Mouse (Mus musculus): ENCODE data around the gene Cacna2d1. TPM values are rescaled to one million over a fixed set of nuclear protein-coding genes. Genes with fewer than 3 reads are reported as not detected.

The Cacna2d1 gene
- polyA plus RNA-seq, 1 experiment from 2014 or later: 15.2 TPM

DNA sequence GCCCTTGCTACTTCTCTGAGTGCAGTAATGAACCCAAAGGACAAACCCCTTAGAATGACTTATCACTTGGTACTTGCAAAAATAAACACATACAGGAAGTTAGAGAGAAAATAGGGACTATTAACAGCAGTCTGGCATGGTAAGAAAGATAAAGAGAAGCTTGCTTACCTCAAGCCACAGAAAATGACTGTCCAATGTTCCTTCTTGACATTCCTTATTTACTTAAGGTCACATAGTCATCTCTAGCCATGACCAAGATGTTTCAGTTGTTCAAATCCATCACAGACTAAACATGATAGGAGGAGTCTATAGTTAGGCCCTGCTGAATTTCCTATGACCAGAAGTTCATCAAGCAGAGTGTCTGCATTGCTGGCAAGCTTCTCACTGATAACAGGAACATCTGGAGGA, 381.5 kb downstream of the Cacna2d1 start:
- Histone ChIP-seq H3K27me3 (replicated peaks) (no peaks in the 10 kb centered on the region), H3K4me2 (no peak overlapping the region), H3K4me3 (replicated peaks) (no peak overlapping the region), H3K36me3 (no peaks in the 10 kb centered on the region), H3K9me3 (no peaks in the 10 kb centered on the region), H3K4me1 (no peaks in the 10 kb centered on the region), H3K9ac (no peak overlapping the region), H3K27ac (no peak overlapping the region)
- ATAC-seq (ENCODE audit: insufficient read depth, low FRiP score, low read depth): no peak

DNA sequence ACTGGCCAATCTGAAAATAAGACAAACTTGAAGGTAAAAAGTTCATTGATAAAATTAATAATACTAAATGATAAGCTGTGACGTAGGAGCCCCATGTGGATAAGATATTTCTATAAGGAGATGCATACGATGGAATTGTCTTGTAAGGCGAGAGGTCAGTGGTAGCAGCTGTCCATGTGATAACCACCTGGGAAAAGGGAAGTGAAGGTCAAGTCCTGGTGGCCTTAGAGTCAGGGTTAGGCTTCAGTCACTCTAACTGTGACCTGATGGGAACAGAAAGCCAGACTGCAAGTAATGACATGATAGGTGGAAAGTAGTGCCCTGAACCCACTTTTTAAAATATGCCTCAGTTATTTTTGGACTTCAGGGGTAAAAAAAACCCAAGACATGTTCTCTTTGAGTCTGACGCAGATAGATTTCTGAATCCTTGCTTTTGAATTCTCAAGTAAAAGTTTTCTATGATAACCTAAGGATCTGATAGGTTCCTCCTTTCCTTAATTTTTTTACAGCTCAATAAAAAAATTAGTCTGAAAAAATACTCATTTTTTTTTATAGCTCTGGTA, 383.3 kb downstream of the Cacna2d1 start:
- Histone ChIP-seq H3K27ac (no peak overlapping the region), H3K4me2 (no peak overlapping the region), H3K4me1 (no peaks in the 10 kb centered on the region), H3K27me3 (replicated peaks) (no peaks in the 10 kb centered on the region), H3K36me3 (no peaks in the 10 kb centered on the region), H3K9me3 (no peaks in the 10 kb centered on the region), H3K4me3 (replicated peaks) (no peak overlapping the region), H3K9ac (no peak overlapping the region)
- ATAC-seq (ENCODE audit: insufficient read depth, low FRiP score, low read depth): no peak
- WGBS: 76% methylated on average over 4 of the region's 4 CpGs

DNA sequence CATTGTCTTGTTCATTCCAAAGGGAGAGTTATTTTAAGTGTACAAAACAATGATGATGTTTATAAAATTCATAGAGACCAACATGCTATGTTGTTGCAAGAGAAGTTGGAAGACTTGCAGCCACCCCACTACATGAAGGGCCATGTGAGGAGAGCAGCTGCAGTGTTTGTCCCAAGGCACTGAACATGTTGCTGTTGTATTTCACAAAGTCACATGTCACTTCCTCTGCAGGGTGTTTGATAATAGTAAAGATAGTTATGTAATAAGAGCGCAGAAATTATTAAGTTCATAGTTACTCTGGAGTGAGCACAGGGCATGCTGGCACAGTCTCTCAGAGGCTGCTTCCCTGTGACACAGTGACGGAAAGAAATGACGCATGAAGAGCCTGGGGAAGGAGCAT, 392.1 kb downstream of the Cacna2d1 start:
- H3K9me3 ChIP-seq: no peaks in the 10 kb centered on the region
- H3K4me2 ChIP-seq: no peak overlapping the region
- ATAC-seq (ENCODE audit: insufficient read depth, low FRiP score, low read depth): no peak
- no peak overlapping the region for H3K9ac ChIP-seq
- no peaks in the 10 kb centered on the region for H3K27me3 ChIP-seq (replicated peaks)
- no peaks in the 10 kb centered on the region for H3K4me1 ChIP-seq
- H3K4me3 ChIP-seq (replicated peaks): no peak overlapping the region
- WGBS: 89% methylated on average over 3 of the region's 3 CpGs
- H3K27ac ChIP-seq: no peak overlapping the region
- H3K36me3 ChIP-seq: no peaks in the 10 kb centered on the region

DNA sequence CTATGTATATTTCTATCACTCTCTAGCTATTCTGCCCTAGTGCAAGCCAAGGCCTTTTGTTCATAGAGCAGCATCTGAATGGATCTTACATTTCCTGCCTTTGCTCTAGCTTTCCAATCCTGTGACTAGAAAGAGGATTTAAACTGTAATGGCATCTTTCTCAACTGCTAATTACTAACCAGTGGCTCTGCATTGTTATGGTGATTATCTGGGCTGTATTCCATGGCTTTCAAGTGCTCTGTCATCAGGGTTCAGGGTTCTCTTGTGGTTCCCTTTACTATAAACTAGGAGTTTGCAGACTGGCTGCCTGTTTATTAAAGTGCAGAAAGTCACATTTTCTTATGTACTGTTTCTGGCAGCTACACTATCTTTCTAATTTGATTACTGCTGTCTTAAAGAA, 410.9 kb downstream of the Cacna2d1 start:
- Histone ChIP-seq H3K27me3 (replicated peaks) (no peaks in the 10 kb centered on the region), H3K4me1 (no peaks in the 10 kb centered on the region), H3K9ac (no peak overlapping the region), H3K4me2 (no peak overlapping the region), H3K27ac (no peak overlapping the region), H3K4me3 (replicated peaks) (no peak overlapping the region), H3K36me3 (no peaks in the 10 kb centered on the region), H3K9me3 (no peaks in the 10 kb centered on the region)
- ATAC-seq (ENCODE audit: insufficient read depth, low FRiP score, low read depth): no peak

DNA sequence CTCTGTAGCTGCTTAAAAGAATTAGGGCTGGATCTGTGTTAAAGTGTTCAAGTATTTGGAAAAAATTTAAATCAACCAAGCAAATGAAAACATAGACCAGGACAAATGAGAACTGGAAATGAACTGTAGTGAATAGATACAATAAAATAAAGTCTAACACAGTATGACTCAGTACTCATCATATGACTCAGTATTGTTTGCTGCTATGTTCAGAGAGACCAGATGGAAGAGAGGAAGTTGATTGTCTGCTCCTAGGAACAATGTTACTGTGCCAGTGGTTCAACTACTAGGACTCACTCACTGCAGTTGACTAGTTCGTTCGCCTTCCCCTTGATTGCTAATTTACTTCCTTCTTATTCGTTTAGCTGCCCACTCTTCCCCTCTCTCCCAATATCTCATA, 421.3 kb downstream of the Cacna2d1 start:
- H3K4me3 ChIP-seq (replicated peaks): no peak overlapping the region
- no peaks in the 10 kb centered on the region for H3K27me3 ChIP-seq (replicated peaks)
- no peak for ATAC-seq (ENCODE audit: insufficient read depth, low FRiP score, low read depth)
- H3K9ac ChIP-seq: no peak overlapping the region
- 84% methylated on average over 3 of the region's 3 CpGs for WGBS
- no peak overlapping the region for H3K27ac ChIP-seq
- H3K9me3 ChIP-seq: no peaks in the 10 kb centered on the region
- no peak overlapping the region for H3K4me2 ChIP-seq
- H3K36me3 ChIP-seq: no peaks in the 10 kb centered on the region
- no peaks in the 10 kb centered on the region for H3K4me1 ChIP-seq

DNA sequence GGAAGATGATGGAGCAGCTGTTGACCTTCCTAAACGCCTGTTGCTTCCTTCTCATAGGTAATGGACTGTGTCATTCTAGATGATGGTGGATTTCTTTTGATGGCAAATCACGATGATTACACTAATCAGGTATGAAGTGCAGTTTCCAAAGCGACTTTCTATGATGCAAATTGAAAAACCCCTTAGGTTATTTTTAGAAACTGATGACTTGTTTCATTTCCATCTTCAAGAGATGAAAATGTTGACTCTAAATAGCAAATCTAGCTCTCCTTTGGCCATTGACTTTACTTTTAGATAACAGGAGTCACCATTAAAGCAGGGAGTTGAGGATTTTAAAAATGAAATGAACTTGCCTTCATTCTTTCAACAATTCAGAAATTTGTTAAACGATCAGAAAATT, 423.2 kb downstream of the Cacna2d1 start:
- Histone ChIP-seq H3K27me3 (replicated peaks) (no peaks in the 10 kb centered on the region), H3K27ac (no peak overlapping the region), H3K4me2 (no peak overlapping the region), H3K9me3 (no peaks in the 10 kb centered on the region), H3K4me1 (no peaks in the 10 kb centered on the region), H3K9ac (no peak overlapping the region), H3K4me3 (replicated peaks) (no peak overlapping the region), H3K36me3 (no peaks in the 10 kb centered on the region)
- ATAC-seq (ENCODE audit: insufficient read depth, low FRiP score, low read depth): no peak
- WGBS: 83% methylated on average over 4 of the region's 4 CpGs

DNA sequence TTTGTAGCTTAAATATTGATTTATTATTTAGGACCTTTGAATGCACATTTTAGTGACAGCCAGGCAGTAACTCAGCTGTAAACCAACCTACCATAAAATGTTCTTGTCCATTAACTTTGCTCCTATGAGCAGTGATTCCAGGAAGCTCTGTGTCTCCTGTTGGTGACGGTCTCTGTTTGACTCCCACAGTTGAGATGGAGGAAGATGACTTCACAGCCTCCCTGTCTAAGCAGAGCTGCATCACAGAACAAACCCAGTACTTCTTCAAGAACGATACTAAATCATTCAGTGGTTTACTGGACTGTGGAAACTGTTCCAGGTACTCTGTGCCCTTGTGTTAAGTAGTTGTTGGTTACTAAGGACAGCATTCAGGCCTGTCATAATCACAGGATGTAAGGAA, 427.6 kb downstream of the Cacna2d1 start:
- Histone ChIP-seq H3K27me3 (replicated peaks) (no peaks in the 10 kb centered on the region), H3K9me3 (no peaks in the 10 kb centered on the region), H3K36me3 (no peaks in the 10 kb centered on the region), H3K4me2 (no peak overlapping the region), H3K4me1 (no peaks in the 10 kb centered on the region), H3K27ac (no peak overlapping the region), H3K9ac (no peak overlapping the region), H3K4me3 (replicated peaks) (no peak overlapping the region)
- WGBS: 84% methylated on average over 2 of the region's 2 CpGs
- no peak for ATAC-seq (ENCODE audit: insufficient read depth, low FRiP score, low read depth)

DNA sequence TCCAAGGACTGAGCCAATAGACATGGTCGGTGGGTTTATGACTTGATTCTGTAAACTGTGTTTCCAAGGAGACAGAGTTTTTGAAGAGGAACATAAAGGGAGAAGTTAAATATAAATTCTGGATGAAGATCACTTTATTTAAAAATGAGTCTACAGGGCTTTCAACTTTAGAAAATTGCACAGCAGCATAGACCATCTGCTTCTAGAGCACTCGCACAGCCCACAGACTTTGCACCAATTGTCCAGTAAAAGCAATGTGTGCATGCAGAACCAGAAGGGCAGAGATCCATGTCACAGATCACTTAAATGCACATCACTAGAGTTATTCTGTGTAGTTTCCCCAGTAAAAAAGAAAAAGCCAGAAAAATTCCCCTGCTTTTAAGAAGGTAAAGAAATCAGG, 428.7 kb downstream of the Cacna2d1 start:
- ATAC-seq (ENCODE audit: insufficient read depth, low FRiP score, low read depth): no peak
- no peaks in the 10 kb centered on the region for H3K9me3 ChIP-seq
- H3K27me3 ChIP-seq (replicated peaks): no peaks in the 10 kb centered on the region
- no peak overlapping the region for H3K4me3 ChIP-seq (replicated peaks)
- no peak overlapping the region for H3K4me2 ChIP-seq
- no peaks in the 10 kb centered on the region for H3K4me1 ChIP-seq
- WGBS: 78% methylated on average over 2 of the region's 2 CpGs
- H3K9ac ChIP-seq: no peak overlapping the region
- H3K36me3 ChIP-seq: no peaks in the 10 kb centered on the region
- H3K27ac ChIP-seq: no peak overlapping the region

DNA sequence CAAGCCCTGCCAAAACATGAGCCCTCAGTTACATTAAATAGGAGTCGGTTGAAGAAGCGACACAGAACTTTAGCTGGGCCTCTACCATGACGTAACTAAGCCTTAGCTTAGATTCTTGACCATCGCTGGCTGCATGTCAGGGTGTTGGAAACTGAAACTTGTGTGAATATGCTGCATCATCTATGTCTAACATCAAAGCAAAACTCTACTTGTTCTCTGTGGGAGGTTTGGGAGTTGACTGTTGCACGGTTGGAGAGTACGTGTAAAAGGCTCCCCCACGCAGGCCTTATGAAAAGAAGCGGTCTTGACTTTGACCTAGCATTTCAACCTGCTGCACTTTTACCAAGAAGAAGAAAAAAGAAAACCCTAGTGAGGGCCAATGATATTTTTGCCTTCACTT, 436.2 kb downstream of the Cacna2d1 start:
- Histone ChIP-seq H3K4me2 (no peak overlapping the region), H3K4me1 (no peaks in the 10 kb centered on the region), H3K27ac (no peak overlapping the region), H3K27me3 (replicated peaks) (no peaks in the 10 kb centered on the region), H3K9me3 (no peaks in the 10 kb centered on the region), H3K36me3 (no peaks in the 10 kb centered on the region), H3K4me3 (replicated peaks) (no peak overlapping the region), H3K9ac (no peak overlapping the region)
- ATAC-seq (ENCODE audit: insufficient read depth, low FRiP score, low read depth): no peak
- 87% methylated on average over 8 of the region's 8 CpGs for WGBS

DNA sequence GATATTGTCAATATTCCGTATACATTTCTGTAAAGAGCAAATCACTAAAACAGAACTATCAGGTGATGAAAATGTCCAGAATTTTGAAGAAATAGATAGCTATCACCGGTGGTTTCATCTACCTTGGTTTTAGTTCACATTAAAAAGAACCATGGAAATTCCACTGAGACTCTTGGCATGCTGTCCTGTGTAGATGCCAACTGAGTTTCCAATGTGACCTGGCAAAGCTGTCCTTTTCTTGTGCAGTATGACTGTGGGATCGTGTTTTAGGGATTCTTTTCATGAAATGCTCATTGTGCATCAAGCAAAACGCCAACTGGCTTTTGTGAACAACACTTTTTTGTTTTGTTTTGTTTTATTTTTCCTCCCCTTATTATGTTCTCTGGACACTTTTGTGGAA, 439.5 kb downstream of the Cacna2d1 start:
- no peaks in the 10 kb centered on the region for H3K27me3 ChIP-seq (replicated peaks)
- H3K9me3 ChIP-seq: no peaks in the 10 kb centered on the region
- H3K27ac ChIP-seq: no peak overlapping the region
- H3K9ac ChIP-seq: no peak overlapping the region
- no peaks in the 10 kb centered on the region for H3K4me1 ChIP-seq
- H3K4me2 ChIP-seq: no peak overlapping the region
- ATAC-seq (ENCODE audit: insufficient read depth, low FRiP score, low read depth): no peak
- WGBS: 91% methylated on average over 4 of the region's 4 CpGs
- H3K36me3 ChIP-seq: no peaks in the 10 kb centered on the region
- no peak overlapping the region for H3K4me3 ChIP-seq (replicated peaks)

DNA sequence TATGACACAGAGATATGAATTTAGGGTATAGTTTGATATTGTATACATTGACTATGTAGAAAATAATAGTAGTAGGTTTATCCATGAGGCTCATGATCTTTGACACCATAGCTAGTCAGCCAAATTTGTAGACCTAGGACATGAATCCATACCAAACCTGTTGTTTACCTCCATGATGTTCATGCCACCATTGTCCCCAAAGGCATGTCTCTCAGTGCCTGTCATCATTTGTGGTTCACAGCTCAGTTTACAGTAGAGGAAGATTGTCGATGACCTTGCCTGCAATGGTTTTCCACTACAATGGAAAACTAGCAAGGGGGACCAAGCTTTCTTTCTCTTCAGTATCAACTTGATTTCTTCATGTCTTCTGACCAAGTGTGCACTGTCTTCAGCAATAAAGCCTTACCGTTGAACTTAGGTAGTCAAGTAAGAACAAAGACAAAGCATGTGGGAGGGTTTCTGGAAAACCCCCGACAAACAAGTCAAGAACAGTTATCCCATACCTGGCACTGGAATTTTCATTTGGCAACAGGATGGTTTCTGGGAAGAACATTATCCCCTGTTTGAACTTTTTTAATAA, 441.9 kb downstream of the Cacna2d1 start:
- H3K27me3 ChIP-seq (replicated peaks): no peaks in the 10 kb centered on the region
- no peak overlapping the region for H3K27ac ChIP-seq
- H3K4me1 ChIP-seq: no peaks in the 10 kb centered on the region
- ATAC-seq (ENCODE audit: insufficient read depth, low FRiP score, low read depth): no peak
- no peak overlapping the region for H3K4me3 ChIP-seq (replicated peaks)
- 85% methylated on average over 3 of the region's 3 CpGs for WGBS
- no peaks in the 10 kb centered on the region for H3K36me3 ChIP-seq
- H3K9me3 ChIP-seq: no peaks in the 10 kb centered on the region
- H3K4me2 ChIP-seq: no peak overlapping the region
- H3K9ac ChIP-seq: no peak overlapping the region

DNA sequence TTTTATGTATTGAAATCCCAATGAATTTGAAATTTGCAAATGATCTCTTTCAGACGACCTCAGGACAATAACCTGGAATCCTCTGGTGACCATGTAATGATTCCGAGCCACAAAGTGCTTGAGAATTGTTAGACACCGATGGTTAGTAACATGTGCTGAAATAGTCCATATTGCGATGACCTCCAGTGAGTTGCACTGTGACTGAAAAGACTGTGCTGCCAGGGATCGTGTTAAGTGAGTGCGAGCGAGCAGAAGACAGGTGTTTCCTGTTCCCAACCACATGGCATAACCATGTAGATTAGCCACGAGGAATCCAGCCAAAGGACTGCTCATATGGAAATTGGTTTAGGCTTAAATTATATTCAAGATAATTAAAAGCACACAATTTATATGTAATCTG, 475.5 kb downstream of the Cacna2d1 start:
- H3K4me2 ChIP-seq: no peak overlapping the region
- no peak overlapping the region for H3K4me3 ChIP-seq (replicated peaks)
- H3K36me3 ChIP-seq: no peaks in the 10 kb centered on the region
- H3K9me3 ChIP-seq: no peaks in the 10 kb centered on the region
- H3K27ac ChIP-seq: no peak overlapping the region
- H3K4me1 ChIP-seq: no peaks in the 10 kb centered on the region
- no peak for ATAC-seq (ENCODE audit: insufficient read depth, low FRiP score, low read depth)
- WGBS: 59% methylated on average over 8 of the region's 8 CpGs
- no peaks in the 10 kb centered on the region for H3K27me3 ChIP-seq (replicated peaks)
- H3K9ac ChIP-seq: no peak overlapping the region

DNA sequence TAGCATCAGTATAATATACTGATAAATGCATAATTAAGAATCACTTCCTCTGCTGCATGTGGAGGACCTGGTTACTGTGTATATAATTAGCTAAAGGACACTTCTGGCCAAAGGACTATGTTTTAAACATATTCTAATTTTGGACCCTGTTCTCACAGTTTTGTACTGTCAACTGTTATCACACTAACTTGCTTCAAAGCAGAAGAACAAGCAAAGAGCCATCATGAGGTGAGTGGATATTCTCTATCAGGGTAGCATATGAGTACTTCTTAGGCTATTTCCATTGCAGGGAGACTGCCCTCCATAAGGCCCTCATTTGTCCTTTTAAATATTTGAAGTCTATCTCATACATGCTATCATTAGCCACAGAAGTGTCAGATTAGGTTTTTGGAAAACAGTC, 480.2 kb downstream of the Cacna2d1 start:
- Histone ChIP-seq H3K4me3 (replicated peaks) (no peak overlapping the region), H3K4me2 (no peak overlapping the region), H3K27ac (no peak overlapping the region), H3K9ac (no peak overlapping the region), H3K9me3 (no peaks in the 10 kb centered on the region), H3K4me1 (no peaks in the 10 kb centered on the region), H3K36me3 (no peaks in the 10 kb centered on the region), H3K27me3 (replicated peaks) (no peaks in the 10 kb centered on the region)
- ATAC-seq (ENCODE audit: insufficient read depth, low FRiP score, low read depth): no peak

Measured in stomach, embryonic 15.5 days (tissue).